Mouse (Mus musculus): Measurements from ENCODE around the gene Sars. TPM values are rescaled to one million over a fixed set of nuclear protein-coding genes. Genes with fewer than 3 reads are reported as not detected.

Gene Sars
- polyA plus RNA-seq, 1 experiment from 2014 or later: 132 TPM

- Histone ChIP-seq H3K27me3 (replicated peaks; ENCODE audit: low read depth, poor library complexity, severe bottlenecking) (no peaks in the 10 kb centered on the region), H3K27ac (replicated peaks) (peak overlapping the region; percentile 87), H3K9me3 (no peaks in the 10 kb centered on the region), H3K4me3 (peak overlapping the region; percentile 80), H3K36me3 (replicated peaks) (peaks cover 21% of the 10 kb centered on the region), H3K4me1 (peaks cover 27% of the 10 kb centered on the region)
- no peak for DNase-seq (ENCODE audit: low spot score)
- WGBS: 15% methylated on average over 6 of the region's 6 CpGs
These were observed 327 bp upstream of the Sars start for GRCm38 (mm10) chr3:108445366-108445705.

- 29% methylated on average over 8 of the region's 8 CpGs for WGBS
- H3K9me3 ChIP-seq: no peaks in the 10 kb centered on the region
- H3K27ac ChIP-seq (replicated peaks): peak overlapping the region; percentile 87
- no peaks in the 10 kb centered on the region for H3K27me3 ChIP-seq (replicated peaks; ENCODE audit: low read depth, poor library complexity, severe bottlenecking)
- peaks cover 30% of the 10 kb centered on the region for H3K36me3 ChIP-seq (replicated peaks)
- H3K4me1 ChIP-seq: peaks cover 27% of the 10 kb centered on the region
- DNase-seq (ENCODE audit: low spot score): no peak
- H3K4me3 ChIP-seq: peak overlapping the region; percentile 80
These were observed 980 bp downstream of the Sars start for GRCm38 (mm10) chr3:108444029-108444428.

DNA sequence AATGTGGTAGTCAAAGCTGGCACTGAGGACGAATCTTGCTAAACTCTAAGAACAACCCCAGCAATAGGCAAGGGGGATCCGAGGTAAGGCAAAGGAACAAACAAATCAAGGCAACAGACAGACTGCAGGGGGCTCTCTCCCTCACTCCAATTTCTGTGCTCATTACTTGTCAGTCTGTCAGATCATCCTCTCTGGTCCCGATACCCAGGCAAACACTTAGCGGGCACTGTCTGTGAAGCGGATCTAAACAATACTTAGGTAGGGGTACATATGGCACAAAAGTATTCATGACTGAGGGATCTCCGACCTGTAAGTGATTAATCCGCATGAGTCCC lies 8.7 kb downstream of the Sars start:
- Histone ChIP-seq H3K36me3 (replicated peaks) (peaks cover 81% of the 10 kb centered on the region), H3K27ac (replicated peaks) (no peak overlapping the region)
- DNase-seq (ENCODE audit: low spot score): no peak

GRCm38 (mm10) chr3:108435701-108436379 lies 9.2 kb downstream of the Sars start:
- H3K36me3 ChIP-seq (replicated peaks): peaks cover 81% of the 10 kb centered on the region

More for the DNA sequence above, 8.7 kb downstream of the Sars start:
- H3K4me3 ChIP-seq: no peak overlapping the region
- peaks cover 38% of the 10 kb centered on the region for H3K4me1 ChIP-seq
- no peaks in the 10 kb centered on the region for H3K27me3 ChIP-seq (replicated peaks; ENCODE audit: low read depth, poor library complexity, severe bottlenecking)
- no peaks in the 10 kb centered on the region for H3K9me3 ChIP-seq
- 89% methylated on average over 7 of the region's 7 CpGs for WGBS

GRCm38 (mm10) chr3:108433881-108434495 lies 11.0 kb downstream of the Sars start:
- WGBS: 39% methylated on average over 19 of the region's 19 CpGs
- Histone ChIP-seq H3K36me3 (replicated peaks) (peaks cover 89% of the 10 kb centered on the region), H3K4me1 (peaks cover 38% of the 10 kb centered on the region), H3K9me3 (no peaks in the 10 kb centered on the region), H3K27me3 (replicated peaks; ENCODE audit: low read depth, poor library complexity, severe bottlenecking) (no peaks in the 10 kb centered on the region), H3K4me3 (peak overlapping the region; percentile 33), H3K27ac (replicated peaks) (peak overlapping the region; percentile 80)
- DNase-seq (ENCODE audit: low spot score): no peak

More at GRCm38 (mm10) chr3:108435701-108436379, 9.2 kb downstream of the Sars start:
- Histone ChIP-seq H3K4me1 (peaks cover 38% of the 10 kb centered on the region), H3K4me3 (no peak overlapping the region), H3K27me3 (replicated peaks; ENCODE audit: low read depth, poor library complexity, severe bottlenecking) (no peaks in the 10 kb centered on the region), H3K9me3 (no peaks in the 10 kb centered on the region), H3K27ac (replicated peaks) (no peak overlapping the region)
- 89% methylated on average over 17 of the region's 17 CpGs for WGBS
- no peak for DNase-seq (ENCODE audit: low spot score)

DNA sequence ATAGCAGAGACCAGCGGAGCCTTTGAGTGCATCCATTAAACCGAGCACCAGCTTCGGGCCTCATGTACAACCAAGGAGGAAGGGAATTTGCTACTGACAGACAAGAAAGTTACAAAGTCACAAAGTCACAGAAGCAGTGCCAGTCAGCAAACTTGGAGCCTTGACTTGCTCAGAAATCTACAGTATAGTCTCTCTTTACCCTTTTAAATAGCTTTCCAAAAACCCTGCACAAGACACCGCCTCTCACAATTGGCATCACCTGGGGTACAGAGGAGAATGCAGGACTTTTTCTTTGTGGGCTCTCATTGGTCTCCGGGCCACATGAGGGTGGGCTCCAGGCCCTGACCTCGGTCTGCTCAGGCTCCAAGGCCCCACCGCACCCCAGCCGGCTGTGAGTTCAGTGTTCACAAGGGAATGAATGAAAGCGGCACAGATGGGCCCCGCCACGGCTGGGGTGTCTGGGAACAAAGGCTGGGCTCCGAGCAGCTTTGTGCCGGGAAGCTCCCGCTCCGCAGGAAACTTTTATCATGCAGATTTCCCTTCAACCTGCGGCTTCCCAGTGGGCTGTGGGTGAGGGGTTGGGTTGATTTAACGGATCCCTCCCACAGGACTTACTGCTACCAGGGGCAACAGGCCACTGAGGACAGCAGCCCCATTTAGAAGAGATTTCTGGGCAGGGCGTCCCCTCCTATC lies 11.7 kb downstream of the Sars start:
- H3K27me3 ChIP-seq (replicated peaks; ENCODE audit: low read depth, poor library complexity, severe bottlenecking): no peaks in the 10 kb centered on the region
- peaks cover 89% of the 10 kb centered on the region for H3K36me3 ChIP-seq (replicated peaks)
- no peaks in the 10 kb centered on the region for H3K9me3 ChIP-seq
- peaks cover 38% of the 10 kb centered on the region for H3K4me1 ChIP-seq
- peak; percentile 71 for DNase-seq (ENCODE audit: low spot score)
- peak overlapping the region; percentile 33 for H3K4me3 ChIP-seq
- 31% methylated on average over 18 of the region's 18 CpGs for WGBS
- H3K27ac ChIP-seq (replicated peaks): peak overlapping the region; percentile 80

- Histone ChIP-seq H3K36me3 (replicated peaks) (peaks cover 93% of the 10 kb centered on the region), H3K27me3 (replicated peaks; ENCODE audit: low read depth, poor library complexity, severe bottlenecking) (no peaks in the 10 kb centered on the region), H3K4me1 (peaks cover 38% of the 10 kb centered on the region), H3K4me3 (no peak overlapping the region), H3K27ac (replicated peaks) (peak overlapping the region; percentile 80), H3K9me3 (no peaks in the 10 kb centered on the region)
- 68% methylated on average over 13 of the region's 13 CpGs for WGBS
- DNase-seq (ENCODE audit: low spot score): no peak
These were observed 12.3 kb downstream of the Sars start for GRCm38 (mm10) chr3:108432542-108433187.

DNA sequence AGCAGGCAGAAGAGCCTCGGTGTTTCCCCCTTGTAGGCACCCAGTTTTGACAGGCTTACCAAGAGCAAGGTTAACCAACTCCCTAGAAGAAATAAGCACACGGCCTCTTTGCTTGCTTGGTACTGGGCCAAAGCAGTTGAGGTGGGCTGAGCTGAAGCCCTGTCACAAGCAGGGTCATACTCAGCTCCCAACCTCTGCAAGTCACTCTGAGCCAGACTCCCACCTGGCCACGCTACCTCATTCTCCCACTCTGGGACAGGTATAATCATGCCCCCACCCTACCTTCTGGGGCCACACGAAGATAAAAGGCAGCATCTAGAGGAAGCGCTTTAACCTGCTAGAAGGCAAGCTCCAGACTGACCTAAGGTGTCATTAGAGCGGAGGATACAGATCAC lies 19.4 kb downstream of the Sars start:
- H3K27me3 ChIP-seq (replicated peaks; ENCODE audit: low read depth, poor library complexity, severe bottlenecking): no peaks in the 10 kb centered on the region
- no peaks in the 10 kb centered on the region for H3K9me3 ChIP-seq
- no peak for DNase-seq (ENCODE audit: low spot score)
- no peak overlapping the region for H3K4me3 ChIP-seq
- H3K36me3 ChIP-seq (replicated peaks): peaks cover 56% of the 10 kb centered on the region
- 86% methylated on average over 6 of the region's 6 CpGs for WGBS
- peaks cover 35% of the 10 kb centered on the region for H3K4me1 ChIP-seq
- peak overlapping the region; percentile 61 for H3K27ac ChIP-seq (replicated peaks)

GRCm38 (mm10) chr3:108424944-108425623 lies 19.9 kb downstream of the Sars start:
- no peak for DNase-seq (ENCODE audit: low spot score)
- WGBS: 67% methylated on average over 7 of the region's 7 CpGs
- H3K4me3 ChIP-seq: no peak overlapping the region
- H3K4me1 ChIP-seq: peaks cover 35% of the 10 kb centered on the region
- H3K27ac ChIP-seq (replicated peaks): peak overlapping the region; percentile 61
- peaks cover 52% of the 10 kb centered on the region for H3K36me3 ChIP-seq (replicated peaks)
- no peaks in the 10 kb centered on the region for H3K9me3 ChIP-seq
- no peaks in the 10 kb centered on the region for H3K27me3 ChIP-seq (replicated peaks; ENCODE audit: low read depth, poor library complexity, severe bottlenecking)

DNA sequence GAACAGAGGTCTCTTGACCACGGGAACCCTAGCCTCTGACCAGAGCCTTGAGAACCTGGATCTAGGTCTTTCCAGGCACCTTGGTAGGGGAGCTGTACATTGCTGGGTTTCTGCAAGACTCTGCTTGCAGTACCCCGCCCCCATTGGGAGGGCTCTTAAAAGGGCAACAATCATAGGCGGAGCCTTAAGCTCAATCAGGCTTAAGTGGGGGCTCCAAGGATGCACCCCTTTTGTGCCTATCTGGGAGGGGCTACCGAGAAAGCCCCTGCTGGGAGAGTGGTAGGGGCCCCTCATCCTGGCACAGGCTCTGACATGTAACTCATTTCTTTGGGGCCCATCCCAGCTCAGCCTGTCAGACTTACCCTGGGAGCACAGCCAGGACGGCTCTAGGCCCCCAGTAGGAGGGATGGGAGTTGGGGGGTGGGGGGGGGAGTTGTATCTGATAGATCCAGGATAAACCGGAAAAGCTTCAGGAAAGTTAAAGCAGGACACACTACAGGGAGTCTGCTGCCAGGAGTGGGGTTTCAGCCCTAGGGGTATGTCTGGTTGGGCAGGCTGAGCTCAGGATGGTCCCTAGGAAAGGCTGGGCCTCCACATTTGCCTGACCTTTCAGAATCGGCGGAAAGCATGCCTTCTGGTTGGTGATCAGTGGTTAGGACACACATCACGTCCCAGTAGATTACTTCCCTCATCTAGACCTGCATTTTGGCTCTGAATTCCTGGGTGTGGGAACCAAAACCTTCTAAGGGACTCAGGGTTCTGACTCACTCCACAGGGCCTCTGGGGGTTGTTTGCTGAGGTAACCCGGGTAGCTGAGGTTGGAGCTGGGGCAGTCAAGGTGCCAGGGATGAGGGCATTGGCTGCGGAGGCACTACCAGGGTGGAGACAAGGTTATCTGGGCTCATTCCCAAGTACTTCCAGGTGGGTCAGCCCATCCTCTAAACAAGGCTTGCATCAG lies 20.9 kb downstream of the Sars start:
- Histone ChIP-seq H3K9me3 (no peaks in the 10 kb centered on the region), H3K36me3 (replicated peaks) (peaks cover 42% of the 10 kb centered on the region), H3K27me3 (replicated peaks; ENCODE audit: low read depth, poor library complexity, severe bottlenecking) (no peaks in the 10 kb centered on the region), H3K4me1 (peaks cover 35% of the 10 kb centered on the region), H3K27ac (replicated peaks) (peak overlapping the region; percentile 60), H3K4me3 (peak overlapping the region; percentile 36)
- peak; percentile 58 for DNase-seq (ENCODE audit: low spot score)
- 19% methylated on average over 11 of the region's 11 CpGs for WGBS

- WGBS: 43% methylated on average over 6 of the region's 6 CpGs
- no peak overlapping the region for H3K4me3 ChIP-seq
- H3K27ac ChIP-seq (replicated peaks): 0 out of 2 replicates have a peak overlapping the region, but pooled peaks have one; percentile 19
- peaks cover 35% of the 10 kb centered on the region for H3K4me1 ChIP-seq
- no peaks in the 10 kb centered on the region for H3K9me3 ChIP-seq
- DNase-seq (ENCODE audit: low spot score): no peak
- peaks cover 6% of the 10 kb centered on the region for H3K27me3 ChIP-seq (replicated peaks; ENCODE audit: low read depth, poor library complexity, severe bottlenecking)
- peaks cover 31% of the 10 kb centered on the region for H3K36me3 ChIP-seq (replicated peaks)
These were observed 22.0 kb downstream of the Sars start for GRCm38 (mm10) chr3:108423006-108423405.

Data from embryonic facial prominence, embryonic 10.5 days (tissue).